Mouse (Mus musculus) testis, adult 2 months (tissue): ENCODE results near the gene Hnf1b. TPM values are rescaled to one million over a fixed set of nuclear protein-coding genes. Genes with fewer than 3 reads are reported as not detected.

Source experiments
- H3K27ac ChIP-seq: fragments of 200-500 bp; 2 replicates; pipeline ENCODE4 v1.5.1; 2012; ENCODE audit warnings: low read depth, low read length; ENCODE audit not compliant: control insufficient read depth, insufficient read depth
- H3K27me3 ChIP-seq: fragments of 200-500 bp; 2 replicates; pipeline ENCODE4 v1.6.1; 2012; ENCODE audit warnings: mild to moderate bottlenecking, low read length, moderate library complexity; ENCODE audit not compliant: control insufficient read depth, insufficient read depth
- H3K36me3 ChIP-seq: fragments of 200-500 bp; 2 replicates; pipeline ENCODE4 v1.6.1; 2012; ENCODE audit warnings: mild to moderate bottlenecking, low read length; ENCODE audit not compliant: control insufficient read depth, insufficient read depth
- H3K4me1 ChIP-seq: fragments of 200-500 bp; 2 replicates; pipeline ENCODE4 v1.6.1; 2012; ENCODE audit warnings: low read length; ENCODE audit not compliant: control insufficient read depth, insufficient read depth
- H3K4me3 ChIP-seq: fragments of 200-500 bp; 2 replicates; pipeline ENCODE4 v1.5.1; 2012; ENCODE audit warnings: low read depth, mild to moderate bottlenecking, low read length, moderate library complexity, mixed read lengths; ENCODE audit not compliant: control insufficient read depth
- CTCF ChIP-seq: fragments of 200-500 bp; IDR thresholded peaks from 2 replicates; pipeline ENCODE4 v1.5.1; 2012; ENCODE audit warnings: low read depth, mild to moderate bottlenecking, inconsistent platforms, low read length, moderate library complexity; ENCODE audit not compliant: control insufficient read depth, insufficient read depth, insufficient replicate concordance
- POLR2A ChIP-seq: fragments of 200-500 bp; IDR thresholded peaks from 2 replicates; pipeline ENCODE4 v1.6.1; 2012; ENCODE audit warnings: low read depth, mild to moderate bottlenecking, inconsistent platforms, low read length, moderate library complexity; ENCODE audit not compliant: control insufficient read depth
- polyA plus RNA-seq: library from polyadenylated mRNA; depleted of rRNA; stranded (reverse); fragments of >200 nt; gene quantifications from 2 replicates; pipeline ENCODE4 v1.2.3, GENCODE M21; 2012

Gene Hnf1b
- polyA plus RNA-seq, 1 experiment = 37.1 TPM

- Histone ChIP-seq H3K4me1 (no peaks in the 10 kb centered on the region), H3K36me3 (no peaks in the 10 kb centered on the region), H3K27ac (no peak overlapping the region), H3K27me3 (no peaks in the 10 kb centered on the region), H3K4me3 (no peak overlapping the region)
- TF ChIP-seq POLR2A = no peak
- TF ChIP-seq CTCF = no peak
Observed at GRCm38 (mm10) chr11:83839451-83839850, 10.4 kb upstream of the Hnf1b start.

DNA sequence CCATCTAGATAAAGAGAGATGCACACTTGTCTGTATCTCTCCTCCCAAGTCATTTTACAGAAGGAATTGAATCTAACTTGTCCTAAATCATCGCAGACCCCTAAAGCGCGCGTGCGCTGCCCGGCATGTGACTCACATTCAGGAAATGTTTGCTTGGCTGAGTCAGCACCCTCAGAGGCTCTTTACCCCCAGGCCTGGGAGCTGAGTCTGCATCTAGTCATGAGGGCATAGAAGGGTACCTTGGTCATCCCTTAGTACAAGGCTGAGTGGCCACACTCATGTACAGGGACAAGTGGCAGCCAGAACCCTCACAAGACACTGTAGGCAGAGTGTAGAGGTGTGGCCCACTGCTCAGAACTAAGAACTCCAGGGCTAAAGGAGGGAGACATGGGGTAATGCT lies 6.3 kb upstream of the Hnf1b start:
- TF ChIP-seq POLR2A = no peak
- TF ChIP-seq CTCF = no peak
- H3K27me3 ChIP-seq = no peaks in the 10 kb centered on the region
- no peak overlapping the region for H3K4me3 ChIP-seq
- no peaks in the 10 kb centered on the region for H3K36me3 ChIP-seq
- H3K4me1 ChIP-seq = no peaks in the 10 kb centered on the region
- H3K27ac ChIP-seq = no peak overlapping the region

DNA sequence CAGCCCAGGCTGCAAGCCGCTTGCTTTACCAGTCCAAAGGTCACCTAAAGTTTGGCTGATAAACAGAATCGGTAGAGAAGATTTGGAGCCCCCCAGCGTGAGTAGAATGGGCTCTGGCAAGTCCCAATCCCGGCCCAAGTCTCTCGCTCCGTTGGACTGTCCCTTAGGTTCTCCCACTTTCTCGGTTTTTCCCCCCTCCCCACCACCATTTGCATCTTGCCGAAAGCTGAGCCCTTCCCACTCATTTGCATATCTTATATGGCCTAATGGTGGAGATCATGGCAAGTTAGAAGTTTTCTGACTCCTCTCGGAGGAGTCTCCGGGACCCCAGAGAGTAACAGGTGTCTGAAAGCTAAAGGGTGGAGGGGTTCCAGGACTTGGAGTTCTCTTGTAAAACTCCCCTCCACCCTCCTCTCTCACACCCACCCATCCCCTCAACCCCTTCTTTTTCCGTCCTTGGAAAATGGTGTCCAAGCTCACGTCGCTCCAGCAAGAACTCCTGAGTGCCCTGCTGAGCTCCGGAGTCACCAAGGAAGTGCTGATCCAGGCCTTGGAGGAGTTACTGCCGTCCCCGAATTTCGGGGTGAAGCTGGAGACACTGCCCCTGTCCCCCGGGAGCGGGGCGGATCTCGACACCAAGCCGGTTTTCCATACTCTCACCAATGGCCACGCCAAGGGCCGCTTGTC lies 866 bp downstream of the Hnf1b start:
- no peaks in the 10 kb centered on the region for H3K36me3 ChIP-seq
- H3K4me3 ChIP-seq = peak overlapping the region; percentile 20
- no peak overlapping the region for H3K27ac ChIP-seq
- H3K4me1 ChIP-seq = peaks cover 23% of the 10 kb centered on the region
- H3K27me3 ChIP-seq = peaks cover 13% of the 10 kb centered on the region
- TF ChIP-seq POLR2A = no peak
- no peak for TF ChIP-seq CTCF

DNA sequence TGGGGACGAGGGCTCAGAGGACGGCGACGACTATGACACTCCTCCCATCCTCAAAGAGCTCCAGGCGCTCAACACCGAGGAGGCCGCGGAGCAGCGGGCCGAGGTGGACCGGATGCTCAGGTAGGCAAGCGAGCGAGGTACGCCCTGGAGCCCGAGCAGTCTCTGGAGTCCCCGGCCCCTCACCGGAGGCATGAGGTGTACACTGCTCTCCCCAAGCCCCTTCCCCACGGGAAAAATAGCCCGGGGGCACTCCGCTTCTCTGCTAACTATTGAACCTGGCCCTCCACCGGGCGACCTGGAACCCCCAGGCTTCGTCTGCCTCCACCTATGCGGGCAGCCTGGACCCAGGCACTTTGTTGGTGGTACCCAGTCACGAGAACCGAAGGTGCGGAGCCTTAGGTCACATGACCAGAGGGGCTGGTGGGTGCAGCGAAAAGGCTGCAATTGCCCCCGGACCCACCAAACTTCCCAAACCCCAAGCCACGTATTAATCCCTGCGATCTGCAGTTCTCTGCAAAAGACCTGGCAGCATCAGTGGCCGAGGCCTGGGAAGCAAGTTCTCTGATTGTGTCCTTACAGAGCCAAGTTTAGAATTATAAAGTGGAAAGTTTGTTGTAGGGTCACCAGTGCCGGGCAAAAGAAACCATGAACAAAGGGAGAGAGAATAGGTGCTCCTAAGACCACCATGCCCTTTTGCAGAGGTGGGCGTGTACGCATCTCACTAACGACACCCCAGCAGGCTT lies 1.6 kb downstream of the Hnf1b start:
- H3K27me3 ChIP-seq = peaks cover 13% of the 10 kb centered on the region
- H3K4me3 ChIP-seq = peak overlapping the region; percentile 20
- no peak for TF ChIP-seq POLR2A
- TF ChIP-seq CTCF = no peak
- H3K4me1 ChIP-seq = peaks cover 23% of the 10 kb centered on the region
- no peak overlapping the region for H3K27ac ChIP-seq
- no peaks in the 10 kb centered on the region for H3K36me3 ChIP-seq

DNA sequence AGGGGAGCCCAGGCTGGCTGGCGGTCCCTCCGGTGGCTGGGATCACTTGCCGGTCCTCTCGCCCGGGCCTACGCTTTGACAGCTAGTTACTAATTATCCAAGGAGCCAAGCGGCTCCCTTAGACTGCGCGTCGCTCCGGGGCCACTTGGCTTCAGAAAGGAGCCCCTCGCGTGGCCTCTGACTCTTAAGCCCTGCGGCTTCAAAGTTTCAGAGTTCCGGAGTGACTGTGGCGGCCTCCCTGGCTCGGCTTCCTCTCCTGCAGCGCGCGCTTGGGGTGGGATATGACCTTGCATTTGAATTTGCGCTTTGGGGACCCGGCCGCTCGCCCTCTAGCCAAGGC lies 2.1 kb downstream of the Hnf1b start:
- TF ChIP-seq POLR2A = no peak
- TF ChIP-seq CTCF = no peak
- no peak overlapping the region for H3K4me3 ChIP-seq
- H3K4me1 ChIP-seq = peaks cover 23% of the 10 kb centered on the region
- H3K27ac ChIP-seq = no peak overlapping the region
- H3K36me3 ChIP-seq = no peaks in the 10 kb centered on the region
- H3K27me3 ChIP-seq = peaks cover 13% of the 10 kb centered on the region

GRCm38 (mm10) chr11:83852501-83853211 lies 2.8 kb downstream of the Hnf1b start:
- Histone ChIP-seq H3K36me3 (no peaks in the 10 kb centered on the region), H3K27ac (no peak overlapping the region), H3K27me3 (peaks cover 13% of the 10 kb centered on the region), H3K4me1 (peaks cover 23% of the 10 kb centered on the region), H3K4me3 (no peak overlapping the region; the same call in 1 of the 2 replicates)
- no peak for TF ChIP-seq POLR2A
- TF ChIP-seq CTCF = no peak

- Histone ChIP-seq H3K4me1 (peaks cover 23% of the 10 kb centered on the region), H3K27me3 (peaks cover 13% of the 10 kb centered on the region), H3K4me3 (peak overlapping the region; percentile 27), H3K36me3 (no peaks in the 10 kb centered on the region), H3K27ac (no peak overlapping the region)
- TF ChIP-seq CTCF = no peak
- TF ChIP-seq POLR2A = no peak
Observed at GRCm38 (mm10) chr11:83853221-83853792, 3.4 kb downstream of the Hnf1b start.
